Mouse (Mus musculus) c-Kit-positive CD71-positive TER-119-positive erythroid progenitor cells, embryonic 14.5 days (primary cell): ENCODE data around the gene Krtap5-1.
"Not testable (repeated sequence)": the region's sequence is repeated elsewhere in the genome, so short reads cannot be mapped to it uniquely, and the experiment has no call there.

Source experiments
- DNase-seq: peaks from one replicate; pipeline ENCODE4 v3.0.0-alpha.2; 2013; ENCODE audit warnings: low spot score

Krtap5-1 gene

DNA sequence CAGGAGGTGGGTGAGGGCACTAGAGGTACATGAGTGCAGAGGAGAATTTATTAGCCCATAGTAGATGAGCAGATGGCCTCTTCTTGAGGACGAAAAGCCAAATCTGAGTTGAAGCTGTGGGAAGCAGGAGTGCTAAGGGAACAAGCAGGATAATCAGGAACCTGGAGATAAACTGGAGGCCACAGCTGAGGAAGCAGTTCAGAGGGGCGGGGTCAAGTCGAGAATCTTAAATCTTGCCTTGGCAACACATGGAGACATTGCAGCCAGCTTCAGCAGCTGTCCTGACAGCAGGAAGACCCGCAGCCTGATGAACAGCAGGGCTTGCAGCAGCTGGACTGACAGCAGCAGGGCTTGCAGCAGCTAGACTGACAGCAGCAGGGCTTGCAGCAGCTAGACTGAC is 810 bp downstream of the Krtap5-1 start:
- DNase-seq = not testable (repeated sequence)

DNA sequence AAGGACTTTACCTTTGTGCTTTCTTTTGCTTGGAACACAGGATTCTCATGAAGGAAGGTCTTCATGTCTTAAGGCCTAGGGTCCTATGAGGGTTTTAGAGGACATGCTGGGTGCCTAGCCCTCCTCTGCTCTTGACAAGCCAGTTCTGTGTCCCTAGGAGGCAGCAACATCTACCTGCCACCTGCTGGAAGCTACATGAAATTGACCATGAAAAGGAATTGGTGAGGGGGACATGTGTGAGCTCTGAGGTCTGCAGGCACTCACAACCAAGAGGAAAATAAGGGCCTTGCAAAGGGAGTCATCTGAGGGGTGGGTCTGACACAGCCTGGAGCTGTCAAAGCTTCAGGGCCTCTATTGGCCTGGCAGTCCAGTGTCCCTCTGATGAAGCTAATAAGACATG is 1.5 kb downstream of the Krtap5-1 start:
- no peak for DNase-seq

DNA sequence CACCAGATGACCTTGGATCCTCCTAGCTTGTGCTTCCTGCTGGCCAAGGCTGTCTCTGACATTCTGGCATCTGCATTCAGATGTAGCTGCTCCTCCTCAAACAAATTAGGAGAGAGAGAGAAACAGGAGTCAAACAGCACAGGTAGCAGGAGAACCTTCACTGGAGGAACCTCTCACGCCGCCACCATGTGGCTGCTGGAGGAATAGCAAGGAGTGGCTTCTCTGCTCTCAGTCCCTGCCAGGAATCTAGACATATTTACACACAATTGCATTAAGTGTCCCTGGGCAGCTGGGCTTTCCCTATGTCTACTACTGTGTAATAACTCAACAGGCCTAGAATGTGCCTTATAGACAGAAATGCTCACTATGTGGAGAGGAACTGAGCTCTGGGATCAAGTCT is 3.1 kb downstream of the Krtap5-1 start:
- not testable (repeated sequence) for DNase-seq

DNA sequence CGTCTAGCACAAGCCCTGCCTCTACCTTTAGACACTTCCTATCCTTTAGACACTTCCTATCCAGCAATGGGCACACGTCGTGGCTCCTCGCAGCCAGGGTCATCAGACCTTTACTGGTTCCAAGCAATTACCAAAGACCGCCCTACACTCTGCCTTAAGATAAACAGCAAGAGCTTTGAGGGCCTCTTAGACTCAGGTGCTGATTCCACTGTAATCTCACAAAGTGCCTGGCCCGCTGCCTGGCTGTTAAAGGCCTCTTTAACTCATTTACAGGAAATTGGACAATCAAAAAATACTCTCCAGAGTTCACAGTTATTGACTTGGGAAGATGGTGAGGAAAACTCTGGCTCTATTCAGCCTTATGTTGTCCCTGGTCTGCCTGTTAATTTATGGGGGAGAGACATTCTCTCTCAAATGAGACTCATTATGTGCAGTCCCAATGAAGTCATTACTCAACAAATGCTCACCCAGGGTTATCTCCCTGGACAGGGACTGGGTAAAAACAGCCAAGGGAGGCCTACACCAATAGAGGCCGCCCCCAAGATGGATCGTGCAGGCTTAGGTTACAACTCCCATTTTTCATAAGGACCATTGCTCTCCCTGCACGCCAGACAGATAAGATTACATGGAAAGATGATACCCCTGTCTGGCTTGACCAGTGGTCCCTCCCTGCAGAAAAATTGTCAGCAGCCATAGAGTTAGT is 10.9 kb downstream of the Krtap5-1 start:
- DNase-seq = not testable (repeated sequence)

DNA sequence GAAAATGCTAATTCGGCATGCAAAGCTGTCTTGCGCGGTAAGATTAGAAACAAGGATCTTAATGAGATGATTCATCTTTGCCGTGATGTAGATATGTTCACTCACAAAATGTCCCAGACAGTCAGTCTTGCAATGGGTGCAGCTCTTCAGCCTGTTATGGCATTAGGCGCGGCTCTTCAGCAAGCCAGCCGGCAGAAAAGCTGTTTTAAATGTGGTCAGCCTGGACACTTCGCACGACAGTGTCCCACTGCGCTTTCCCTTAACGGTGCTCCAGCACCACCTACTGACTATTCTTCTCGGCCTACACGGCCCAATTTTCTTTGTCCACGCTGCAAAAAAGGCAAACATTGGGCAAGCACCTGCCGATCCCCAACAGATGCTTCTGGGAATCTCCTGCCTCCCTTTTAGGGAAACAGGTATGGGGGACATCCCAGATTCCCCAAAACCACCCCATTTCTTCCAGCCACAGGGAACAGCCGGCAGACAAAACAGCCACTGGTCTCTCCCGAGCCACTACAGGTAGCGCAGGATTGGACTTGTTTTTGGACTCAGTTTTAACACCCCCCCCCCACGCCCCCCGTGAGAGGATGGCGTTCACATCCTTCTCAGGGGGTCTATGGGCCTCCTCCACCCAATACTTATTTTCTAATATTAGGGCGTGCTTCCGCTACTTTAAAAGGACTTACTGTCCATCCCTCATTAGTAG is 11.6 kb downstream of the Krtap5-1 start:
- DNase-seq = peak; percentile 4

DNA sequence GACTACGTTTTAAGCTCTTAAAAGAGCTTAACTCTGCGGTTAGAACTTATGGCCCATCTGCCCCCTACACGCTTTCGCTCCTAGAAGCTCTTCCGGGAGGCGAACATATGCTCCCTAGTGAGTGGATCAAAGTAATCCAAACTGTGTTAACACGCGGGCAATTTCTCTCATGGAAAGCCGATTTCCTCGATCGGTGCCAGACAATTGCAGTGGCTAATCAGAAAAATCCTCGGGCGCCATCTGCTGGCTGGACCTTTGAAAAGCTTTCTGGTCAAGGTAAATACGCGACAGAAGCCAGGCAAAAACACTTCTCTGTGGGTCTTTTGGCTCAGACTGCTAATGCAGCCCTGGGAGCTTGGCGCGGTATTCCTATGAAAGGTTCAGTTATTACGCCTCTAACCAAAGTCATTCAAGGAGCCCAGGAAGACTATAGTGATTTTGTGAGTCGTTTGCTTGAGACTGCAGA is 12.3 kb downstream of the Krtap5-1 start:
- peak; percentile 77 for DNase-seq

DNA sequence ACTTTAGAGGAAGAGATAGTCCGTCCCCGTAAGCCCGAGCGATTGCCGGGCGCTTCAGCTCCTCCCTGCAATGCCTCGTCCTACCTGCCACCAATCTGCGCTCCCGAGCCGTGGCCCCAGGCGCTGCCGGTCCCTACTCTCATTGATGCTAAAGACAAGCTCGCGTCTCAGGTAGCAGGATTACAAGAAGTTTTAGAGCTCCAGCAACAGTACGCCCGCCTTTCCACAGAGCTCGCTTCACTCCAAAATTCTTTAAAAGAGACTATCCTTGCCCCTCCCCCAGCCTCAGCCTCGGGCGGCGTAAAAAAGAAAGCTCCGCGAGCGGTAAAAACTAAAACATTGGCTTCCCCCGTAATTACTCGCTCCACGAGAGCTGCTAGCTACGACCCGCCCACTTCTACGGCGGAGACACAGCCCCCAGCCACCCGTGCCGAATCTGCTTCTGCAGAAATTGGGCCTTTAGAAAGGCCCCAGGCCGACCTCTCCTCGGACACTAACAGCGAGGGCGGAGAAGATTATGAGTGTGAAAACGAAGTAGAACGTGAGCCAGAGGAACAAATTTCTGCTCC is 12.8 kb downstream of the Krtap5-1 start:
- peak; percentile 5 for DNase-seq

DNA sequence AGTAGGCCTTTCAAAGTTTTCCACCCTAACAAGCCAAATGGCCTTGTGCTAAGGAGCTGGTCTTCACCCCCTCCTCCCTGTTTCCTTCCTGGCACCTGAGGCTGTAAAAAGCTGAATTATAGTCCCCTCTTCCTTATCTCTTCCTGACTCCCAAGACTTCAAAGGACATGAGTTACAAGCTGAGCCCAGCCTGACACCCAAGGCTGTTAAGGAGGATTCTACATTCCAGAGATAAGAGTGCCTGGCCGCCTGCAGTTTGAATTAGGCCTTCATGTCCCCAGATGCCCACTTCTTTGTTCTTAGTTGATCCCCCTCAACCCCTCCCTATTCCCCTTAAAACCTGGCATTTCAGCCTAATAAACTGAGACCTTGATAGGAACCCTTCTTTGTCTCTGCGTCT is 14.1 kb downstream of the Krtap5-1 start:
- DNase-seq = not testable (repeated sequence)

DNA sequence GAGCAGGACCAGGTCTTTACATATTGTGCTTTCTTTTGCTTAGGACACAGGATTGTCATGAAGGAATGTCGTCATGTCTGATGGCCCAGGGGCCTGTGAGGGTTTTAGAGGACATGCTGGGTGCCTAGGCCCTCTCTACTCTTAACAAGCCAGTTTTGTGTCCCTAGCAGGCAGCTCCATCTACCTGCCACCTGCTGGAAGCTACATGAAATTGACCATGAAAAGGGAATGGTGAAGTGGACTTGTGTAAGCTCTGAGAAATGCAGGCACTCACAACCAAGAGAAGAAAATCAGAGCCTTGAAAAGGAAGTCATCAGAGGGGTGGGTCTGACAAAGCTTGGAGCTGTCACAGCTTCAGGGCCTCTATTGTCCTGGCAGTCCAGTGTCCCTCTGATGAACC is 17.6 kb downstream of the Krtap5-1 start:
- not testable (repeated sequence) for DNase-seq

DNA sequence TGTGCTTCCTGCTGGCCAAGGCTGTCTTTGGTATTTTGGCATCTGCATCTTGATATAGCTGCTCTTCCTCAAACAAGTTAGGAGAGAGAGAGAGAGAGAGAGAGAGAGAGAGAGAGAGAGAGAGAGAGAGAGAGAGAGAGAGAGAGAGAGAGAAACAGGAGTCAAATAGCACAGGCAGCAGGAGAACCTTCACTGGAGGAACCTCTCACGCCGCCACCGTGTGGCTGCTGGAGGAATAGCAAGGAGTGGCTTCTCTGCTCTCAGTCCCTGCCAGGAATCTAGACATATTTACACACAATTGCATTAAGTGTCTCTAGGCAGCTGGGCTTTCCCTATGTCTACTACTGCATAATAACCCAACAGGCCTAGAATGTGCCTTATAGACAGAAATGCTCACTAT is 18.7 kb downstream of the Krtap5-1 start:
- peak; percentile 23 for DNase-seq

DNA sequence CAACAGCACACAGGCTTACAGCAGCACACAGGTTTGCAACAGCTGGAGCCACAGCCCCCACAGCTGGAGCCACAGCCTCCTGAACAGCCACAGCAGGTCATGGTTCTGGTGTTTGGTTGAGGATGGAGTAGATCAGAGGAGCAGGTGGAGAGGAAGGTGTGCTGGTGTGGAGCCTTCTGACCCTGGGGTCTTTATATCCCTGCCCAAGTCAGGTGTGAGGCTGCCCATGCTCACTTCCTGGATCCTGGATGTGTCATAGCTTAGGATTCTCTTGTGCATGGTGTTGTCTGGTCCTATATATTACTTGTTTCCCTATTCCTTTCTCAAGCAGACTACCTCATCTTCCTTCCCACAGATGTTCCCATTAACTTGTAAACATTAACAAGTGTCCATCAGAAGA is 22.7 kb downstream of the Krtap5-1 start, which contains the start of gene Gm4559:
Gene Gm4559 (minus strand): TSS at position 101 of the 400 bp plus-strand sequence.
- DNase-seq = not testable (repeated sequence)

DNA sequence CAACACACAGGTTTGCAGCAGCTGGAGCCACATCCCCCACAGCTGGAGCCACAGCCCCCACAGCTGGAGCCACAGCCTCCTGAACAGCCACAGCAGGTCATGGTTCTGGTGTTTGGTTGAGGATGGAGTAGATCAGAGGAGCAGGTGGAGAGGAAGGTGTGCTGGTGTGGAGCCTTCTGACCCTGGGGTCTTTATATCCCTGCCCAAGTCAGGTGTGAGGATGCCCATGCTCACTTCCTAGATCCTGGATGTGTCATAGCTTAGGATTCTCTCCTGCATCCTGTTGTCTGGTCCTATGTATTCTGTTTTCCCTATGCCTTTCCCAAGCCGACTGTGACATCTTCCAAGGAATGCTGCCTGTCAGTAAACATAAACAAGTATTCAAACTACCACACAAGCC is 38.7 kb downstream of the Krtap5-1 start, which contains the start of gene Gm2431:
Gene Gm2431 (minus strand): TSS at position 101 of the 400 bp plus-strand sequence.
- not testable (repeated sequence) for DNase-seq

DNA sequence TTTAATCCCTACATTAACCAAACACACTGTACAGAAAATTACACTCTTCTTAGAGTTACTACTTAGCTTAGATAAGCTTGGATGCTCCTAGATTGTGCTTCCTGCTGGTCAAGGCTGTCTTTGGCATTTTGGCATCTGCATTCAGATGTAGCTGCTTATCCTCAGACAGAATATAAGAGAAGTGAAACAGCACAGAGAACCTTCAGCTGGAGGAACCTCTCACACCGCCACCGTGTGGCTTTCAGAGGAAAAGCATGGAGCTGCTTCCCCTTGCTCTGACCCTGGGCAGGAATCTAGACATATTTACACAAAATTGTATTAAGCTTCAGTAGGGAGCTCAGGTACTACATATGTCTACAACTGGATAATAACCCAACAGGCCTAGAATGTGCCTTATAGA is 41.4 kb downstream of the Krtap5-1 start:
- DNase-seq = no peak

DNA sequence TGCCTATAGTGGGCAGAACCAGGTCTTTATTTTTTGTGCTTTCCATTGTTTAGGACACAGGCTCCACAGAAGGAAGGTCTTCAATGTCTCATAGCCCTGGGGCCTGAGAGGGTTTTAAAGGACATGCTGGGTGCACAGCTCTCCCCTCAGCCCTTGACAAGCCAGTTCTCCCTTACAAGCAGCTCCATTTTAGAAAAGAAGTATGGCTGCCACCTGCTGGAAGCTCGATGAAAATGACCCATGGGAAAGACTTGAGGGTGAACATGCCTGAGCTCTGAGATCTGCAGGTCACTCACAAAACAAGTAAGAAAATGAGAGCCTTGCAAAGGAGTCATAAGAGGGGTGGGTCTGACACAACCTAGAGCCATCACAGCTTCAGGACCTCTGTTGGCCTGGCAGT is 47.1 kb downstream of the Krtap5-1 start:
- DNase-seq = peak; percentile 1
